Mouse (Mus musculus) CD4-positive naive resting alpha-beta T cell, adult 57 days (primary cell): ENCODE measurements around the gene Olfr697. TPM values are rescaled to one million over a fixed set of nuclear protein-coding genes. Genes with fewer than 3 reads are reported as not detected.

Experiments
- total RNA-seq: library from RNA; stranded (reverse); gene quantifications from one replicate; pipeline ENCODE4 v1.2.4, GENCODE M21; 2023

Olfr697 gene
- not detected for total RNA-seq

DNA sequence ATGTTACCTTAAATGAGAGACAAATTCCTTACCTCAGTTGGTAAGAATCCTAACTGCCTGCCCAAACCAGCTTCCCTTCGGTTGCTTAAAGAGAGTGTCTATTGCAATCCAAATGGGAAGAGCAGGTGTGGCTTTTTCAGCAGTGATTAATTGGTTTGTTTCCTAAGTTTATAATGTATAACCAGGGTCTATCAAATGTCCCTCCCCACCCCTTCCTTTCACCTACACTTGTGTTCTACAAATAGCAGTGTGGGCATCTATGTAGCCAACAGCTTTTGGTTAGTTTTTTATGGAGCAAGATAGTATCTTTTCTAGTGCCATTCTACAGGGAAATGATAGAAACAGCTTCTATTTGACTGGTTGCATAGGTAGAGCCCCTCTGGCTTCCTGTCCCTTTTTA lies at the start of gene Olfr697:
Gene Olfr697, minus strand, starts transcription at position 101 of the 400 bp plus-strand sequence.

DNA sequence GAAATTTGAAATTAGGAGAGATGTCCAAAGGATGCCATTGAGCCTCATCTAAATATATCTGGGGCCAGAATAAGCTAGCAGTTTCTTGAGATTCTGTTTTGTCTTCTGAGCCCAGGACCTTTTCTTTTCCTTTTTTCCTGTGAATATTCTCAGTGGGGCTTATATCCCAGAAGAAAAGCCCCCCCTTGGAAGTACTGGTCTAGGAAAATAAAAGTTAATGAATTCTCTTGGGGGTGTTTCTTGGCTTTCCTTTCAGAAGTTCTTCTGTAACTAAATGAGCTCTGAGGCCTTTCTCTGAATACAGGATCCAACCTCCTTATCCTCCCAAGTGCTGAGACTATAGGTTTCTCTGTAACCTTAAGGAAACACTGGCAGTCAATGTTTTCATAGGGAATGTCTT lies 13.1 kb upstream of the Olfr697 start, which contains the start of gene Olfr698:
Gene Olfr698, minus strand, starts transcription at position 101 of the 400 bp plus-strand sequence.

DNA sequence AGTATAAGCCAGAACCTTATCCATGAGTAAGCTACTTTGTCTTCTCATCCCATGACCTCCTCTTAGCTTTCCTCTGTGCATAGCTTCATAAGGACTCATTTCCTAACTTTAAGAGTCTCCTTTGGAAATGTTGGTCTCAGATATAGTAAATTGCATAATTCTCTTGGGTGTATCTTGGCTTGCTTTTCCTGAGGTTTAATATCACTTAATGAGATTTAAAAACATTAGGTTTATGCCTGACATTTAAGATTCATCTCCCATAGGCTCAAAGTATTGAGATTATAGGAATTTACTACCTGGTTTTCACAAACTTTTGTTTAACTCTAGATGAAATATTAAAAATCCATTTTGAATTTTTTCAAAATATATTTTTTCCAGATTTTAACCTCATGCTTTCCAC lies 25.9 kb downstream of the Olfr697 start, which contains the start of gene Olfr695:
Gene Olfr695, minus strand, starts transcription at position 101 of the 400 bp plus-strand sequence.

DNA sequence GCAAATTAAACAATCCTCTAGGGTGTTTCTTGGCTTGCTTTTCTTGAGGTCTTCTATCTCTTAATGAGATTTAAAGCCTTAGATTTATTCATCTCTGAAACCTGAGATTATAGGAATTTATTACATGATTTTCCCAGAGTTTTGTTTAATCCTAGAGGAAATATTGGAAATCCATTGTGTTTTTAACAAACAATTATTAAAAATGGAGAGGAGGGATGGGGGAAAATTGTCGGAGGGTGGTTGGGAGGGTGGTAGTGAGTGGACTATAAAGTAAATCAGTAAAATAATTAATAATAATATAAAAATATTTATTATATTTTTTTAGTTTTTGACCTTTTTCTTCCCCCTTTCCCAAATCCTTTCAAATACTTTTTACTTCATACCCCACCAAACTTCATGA lies 50.5 kb downstream of the Olfr697 start, which contains the start of gene Olfr694:
Gene Olfr694, minus strand, starts transcription at position 101 of the 400 bp plus-strand sequence.

Other genes starting within 250 kb of the Olfr697 start
- gene Olfr693, start 61.9 kb downstream of the Olfr697 start, total RNA-seq = not detected
- gene Olfr694, start 50.6 kb downstream of the Olfr697 start, total RNA-seq = not detected
- gene Olfr695, start 26.0 kb downstream of the Olfr697 start, total RNA-seq = not detected
- not detected for gene Olfr698, start 13.0 kb upstream of the Olfr697 start, total RNA-seq
- gene Olfr699, start 50.8 kb upstream of the Olfr697 start, total RNA-seq = not detected
- not detected for gene Olfr700, start 66.4 kb upstream of the Olfr697 start, total RNA-seq
- not detected for gene Olfr701, start 71.7 kb upstream of the Olfr697 start, total RNA-seq
- not detected for gene Olfr702, start 91.5 kb upstream of the Olfr697 start, total RNA-seq
- not detected for gene Olfr703, start 100.9 kb upstream of the Olfr697 start, total RNA-seq
- gene Olfr704, start 120.7 kb upstream of the Olfr697 start, total RNA-seq = not detected
- not detected for gene Olfr705, start 134.4 kb upstream of the Olfr697 start, total RNA-seq
- gene Olfr706, start 145.7 kb upstream of the Olfr697 start, total RNA-seq = not detected
- not detected for gene Olfr707, start 158.8 kb upstream of the Olfr697 start, total RNA-seq
- not detected for gene Olfr1532-ps1, start 165.6 kb upstream of the Olfr697 start, total RNA-seq
- gene Olfr709-ps1, start 189.8 kb upstream of the Olfr697 start, total RNA-seq = 0.33 TPM
- gene Olfr710, start 205.9 kb upstream of the Olfr697 start, total RNA-seq = not detected
- gene Olfr6, start 221.5 kb upstream of the Olfr697 start, total RNA-seq = not detected
- gene Olfr711, start 233.0 kb upstream of the Olfr697 start, total RNA-seq = not detected